Mouse (Mus musculus): ENCODE results near the gene Rpl37.
A peak's percentile ranks its signal among the peaks of the same experiment; 100 is the strongest.
"Not testable (repeated sequence)": the region's sequence is repeated elsewhere in the genome, so short reads cannot be mapped to it uniquely, and the experiment has no call there.

Gene Rpl37

DNA sequence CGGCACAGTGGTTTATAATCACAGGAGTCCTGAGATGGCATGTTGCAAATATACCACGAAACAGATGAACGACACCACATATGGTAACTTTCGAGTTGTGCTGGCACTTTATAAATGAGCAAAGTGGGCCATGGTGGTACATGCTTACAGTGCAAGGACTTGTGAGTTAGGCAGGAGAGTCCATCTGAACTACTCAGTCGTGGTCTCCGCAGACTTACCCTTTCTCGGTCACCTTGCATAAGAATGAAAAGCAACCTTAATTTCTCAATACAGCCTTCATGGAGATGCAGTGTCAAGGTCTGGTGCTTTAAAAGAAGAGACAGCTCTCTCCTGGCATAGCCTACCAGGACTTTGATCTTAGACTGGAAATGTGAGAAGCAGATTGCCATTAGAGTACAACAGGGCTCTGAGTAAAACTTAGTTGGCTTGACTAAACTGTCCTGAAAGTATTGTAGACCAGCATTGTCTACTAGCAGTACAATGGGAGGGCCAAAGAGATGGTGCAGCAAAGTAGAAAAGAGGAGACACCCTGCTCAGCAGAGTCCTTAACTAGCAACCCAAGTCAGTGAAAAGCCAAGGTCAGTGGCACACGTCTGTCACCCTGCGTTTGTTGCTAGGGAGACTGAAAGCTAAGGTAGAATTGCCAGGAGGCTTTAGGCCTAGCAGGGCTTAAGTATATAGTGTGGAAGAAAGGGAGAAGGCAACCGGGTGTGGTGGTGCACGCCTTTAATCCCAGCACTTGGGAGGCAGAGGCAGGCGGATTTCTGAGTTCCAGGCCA lies 5.3 kb downstream of the Rpl37 start:
- DNase-seq (ENCODE audit: inconsistent ontology term): no peak

GRCm38 (mm10) chr15:5126456-5126855 lies 10.0 kb downstream of the Rpl37 start:
- DNase-seq (ENCODE audit: inconsistent ontology term): peak; percentile 47

- no peak for DNase-seq (ENCODE audit: inconsistent ontology term)
These were observed 11.0 kb downstream of the Rpl37 start for GRCm38 (mm10) chr15:5127487-5127886.

DNA sequence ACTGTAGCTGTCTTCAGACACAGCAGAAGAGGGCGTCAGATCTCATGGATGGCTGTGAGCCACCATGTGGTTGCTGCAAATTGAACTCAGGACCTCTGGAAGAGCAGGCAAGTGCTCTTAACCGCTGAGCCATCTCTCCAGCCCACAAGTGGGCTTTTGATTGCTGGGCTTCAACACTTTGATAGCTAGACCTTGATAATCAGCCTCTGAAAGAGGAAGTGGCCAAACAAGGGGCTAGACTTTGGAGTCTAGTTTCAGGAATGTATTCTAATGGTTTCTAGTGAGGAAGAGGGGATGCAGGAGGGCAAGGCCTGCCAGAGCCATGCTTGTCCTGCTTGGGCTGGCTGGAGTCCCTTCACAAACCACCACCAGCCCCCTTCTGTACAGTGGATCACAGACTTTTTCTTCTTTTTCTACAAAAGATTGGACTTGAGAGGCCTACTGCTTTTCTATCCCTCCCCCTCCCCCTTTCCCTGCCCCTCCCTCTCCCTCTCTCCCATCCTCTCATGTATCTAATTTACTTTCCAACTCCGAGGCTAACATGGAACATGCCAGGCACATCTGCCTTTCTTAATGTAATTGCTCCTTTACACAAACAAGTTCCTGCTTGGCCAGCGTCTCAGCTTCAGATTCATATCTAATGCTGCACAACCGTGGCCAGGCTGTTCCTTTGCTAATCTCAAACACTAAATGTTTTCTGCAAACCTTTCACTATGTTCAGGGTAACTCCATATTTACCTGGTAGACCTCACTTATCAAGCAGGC lies 11.9 kb downstream of the Rpl37 start:
- DNase-seq (ENCODE audit: inconsistent ontology term): no peak

- no peak for DNase-seq (ENCODE audit: inconsistent ontology term)
These were observed 12.8 kb downstream of the Rpl37 start for GRCm38 (mm10) chr15:5129111-5129805.

DNA sequence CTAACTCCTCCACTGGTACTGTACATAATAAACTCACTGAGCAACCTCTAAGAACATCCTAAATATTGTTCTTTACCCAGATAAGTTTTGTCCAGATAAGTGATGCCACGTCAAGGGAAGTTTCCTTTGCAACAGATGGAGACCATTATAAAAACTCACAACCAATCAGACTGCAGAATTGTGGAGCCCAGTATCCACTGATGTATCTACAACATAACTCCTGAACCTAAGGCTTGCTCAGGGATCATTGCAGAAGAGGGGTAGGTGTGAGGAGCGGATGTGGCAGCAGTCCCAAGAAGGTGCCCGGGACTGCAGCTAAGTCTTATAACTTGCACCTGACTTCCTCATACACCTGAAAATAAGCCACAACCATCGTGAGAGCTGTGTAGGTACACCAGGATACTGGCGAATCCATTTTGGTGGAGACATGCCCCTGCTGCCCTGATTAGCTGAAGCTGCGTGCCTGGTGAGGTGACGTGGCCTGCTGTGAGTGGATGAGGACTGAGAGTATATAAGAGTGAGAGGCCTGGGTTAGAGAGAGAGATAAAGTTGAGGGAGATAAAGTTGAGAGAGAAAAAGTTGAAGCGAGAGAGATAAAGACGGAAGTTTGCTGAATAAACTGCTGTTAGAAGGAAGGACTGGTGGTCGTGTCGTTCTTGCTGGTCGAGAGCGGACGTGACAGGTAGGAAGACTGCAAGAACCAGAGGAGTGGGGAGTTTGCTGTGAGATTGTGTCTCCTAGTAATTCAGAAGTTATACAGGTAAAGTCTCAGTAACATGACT lies 14.6 kb downstream of the Rpl37 start:
- not testable (repeated sequence) for DNase-seq (ENCODE audit: inconsistent ontology term)

DNA sequence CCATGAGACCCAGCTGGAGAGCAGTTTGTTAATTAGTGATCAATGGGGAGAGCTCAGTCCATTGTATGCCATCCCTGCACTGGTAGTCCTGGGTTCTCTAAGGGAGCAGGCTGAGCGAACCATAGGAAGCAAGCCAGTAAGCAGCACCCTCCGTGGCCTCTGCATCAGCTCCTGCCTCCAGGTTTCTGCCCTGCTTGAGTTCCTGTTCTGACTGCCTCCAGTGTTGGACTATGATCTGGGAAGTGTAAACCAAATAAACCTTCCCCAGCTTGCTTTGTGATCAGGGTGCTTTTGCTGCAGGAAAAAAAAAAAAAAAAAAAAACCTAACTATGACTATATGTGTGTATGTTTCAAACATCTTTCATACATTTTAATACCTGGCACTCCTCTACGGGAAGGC lies 16.9 kb downstream of the Rpl37 start:
- no peak for DNase-seq (ENCODE audit: inconsistent ontology term)

GRCm38 (mm10) chr15:5134179-5134578 lies 17.7 kb downstream of the Rpl37 start:
- no peak for DNase-seq (ENCODE audit: inconsistent ontology term)

GRCm38 (mm10) chr15:5134945-5135483 lies 18.6 kb downstream of the Rpl37 start:
- no peak for DNase-seq (ENCODE audit: inconsistent ontology term)

- no peak for DNase-seq (ENCODE audit: inconsistent ontology term)
These were observed 21.8 kb downstream of the Rpl37 start for GRCm38 (mm10) chr15:5138021-5138856.

- DNase-seq (ENCODE audit: inconsistent ontology term): no peak
These were observed 22.9 kb downstream of the Rpl37 start for GRCm38 (mm10) chr15:5139366-5139765.

- DNase-seq (ENCODE audit: inconsistent ontology term): no peak
These were observed 23.4 kb downstream of the Rpl37 start for GRCm38 (mm10) chr15:5139863-5140262.

DNA sequence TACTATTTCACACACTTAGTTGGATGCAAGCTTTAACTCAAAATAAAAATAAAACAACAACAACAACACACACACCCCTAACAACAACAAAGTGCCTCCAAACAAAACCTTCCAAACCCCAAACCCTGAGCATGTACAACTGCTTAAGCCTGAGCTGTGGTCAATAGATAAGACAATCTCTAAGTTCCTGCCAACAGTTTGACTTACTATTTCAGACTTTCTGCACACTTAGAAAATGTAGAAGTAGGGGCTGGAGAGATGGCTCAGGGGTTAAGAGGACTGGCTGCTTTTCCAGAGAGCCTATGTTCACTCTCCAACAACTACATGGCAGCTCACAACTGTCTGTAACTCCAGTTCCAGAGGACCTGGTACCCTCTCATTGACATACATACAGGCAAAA lies 23.9 kb downstream of the Rpl37 start:
- DNase-seq (ENCODE audit: inconsistent ontology term): no peak

DNA sequence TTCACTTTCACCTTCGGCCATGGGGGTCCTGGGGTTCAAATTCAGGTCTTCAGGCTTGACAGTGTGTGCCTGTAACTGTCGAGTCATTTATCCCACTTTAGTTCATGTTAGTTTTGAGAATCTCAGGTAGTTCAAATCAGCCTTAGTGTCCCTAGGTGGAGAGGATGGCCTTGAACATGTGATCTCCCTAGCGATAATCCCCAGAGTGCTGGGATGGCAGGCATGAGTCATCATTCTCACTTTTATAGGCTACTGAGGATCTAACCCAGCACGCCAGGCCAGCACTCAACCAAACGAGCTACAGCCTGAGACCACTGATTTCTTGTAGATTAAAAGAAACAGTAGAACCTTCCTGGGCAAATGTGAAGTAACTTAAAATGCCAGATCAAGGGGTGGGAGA lies 25.6 kb downstream of the Rpl37 start:
- DNase-seq (ENCODE audit: inconsistent ontology term): no peak

DNA sequence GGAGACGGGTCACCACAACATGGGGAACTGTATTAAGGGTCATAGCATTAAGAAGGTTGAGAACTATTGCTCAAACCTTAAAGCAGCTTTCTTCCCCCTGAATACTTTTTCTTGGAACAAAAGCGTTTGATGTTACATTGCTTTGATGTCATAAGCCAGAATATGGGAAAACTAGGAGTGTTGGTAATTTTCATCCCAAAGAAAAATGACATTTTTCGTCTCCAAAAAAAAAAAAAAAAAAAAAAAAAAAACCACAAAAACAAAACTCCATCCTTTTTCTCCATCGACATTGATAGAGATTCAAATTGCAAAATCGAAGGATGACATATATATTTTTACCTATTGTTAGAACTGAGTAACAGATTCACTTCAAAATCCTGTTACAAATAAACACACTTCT lies 26.3 kb downstream of the Rpl37 start:
- DNase-seq (ENCODE audit: inconsistent ontology term): no peak

DNA sequence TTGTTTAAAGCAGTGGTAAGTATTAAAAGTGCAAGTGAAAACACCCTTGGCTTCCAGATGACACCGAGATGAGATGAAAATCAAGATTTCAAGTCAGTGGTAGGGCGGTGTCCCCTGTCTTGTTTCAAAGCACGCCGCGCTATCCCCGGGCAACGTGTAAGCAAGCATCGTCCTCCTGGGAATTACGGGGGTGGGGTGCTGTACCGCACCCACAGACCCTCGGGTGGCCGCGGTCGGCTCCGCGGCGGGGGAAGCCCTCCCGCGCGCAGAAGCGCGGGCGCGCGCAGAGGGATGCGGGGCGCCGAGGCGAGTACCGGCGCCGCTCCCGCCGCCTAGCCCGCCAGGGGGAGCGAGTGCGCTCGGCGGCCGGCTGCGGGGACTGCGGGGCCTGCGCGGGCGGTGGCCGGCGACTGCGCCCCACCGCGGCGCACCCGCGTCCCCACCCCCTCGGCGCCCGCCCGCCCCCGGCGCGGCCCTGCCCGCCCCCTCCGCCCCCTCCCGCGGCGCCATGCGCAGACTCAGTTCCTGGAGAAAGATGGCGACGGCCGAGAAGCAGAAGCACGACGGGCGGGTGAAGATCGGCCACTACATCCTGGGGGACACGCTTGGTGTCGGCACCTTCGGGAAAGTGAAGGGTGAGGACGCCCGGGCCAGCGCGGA lies 27.0 kb downstream of the Rpl37 start, which contains the start of gene Prkaa1:
Prkaa1 (plus strand) TSS at position 501 of the 660 bp plus-strand sequence.
- DNase-seq (ENCODE audit: inconsistent ontology term): peak; percentile 83

DNA sequence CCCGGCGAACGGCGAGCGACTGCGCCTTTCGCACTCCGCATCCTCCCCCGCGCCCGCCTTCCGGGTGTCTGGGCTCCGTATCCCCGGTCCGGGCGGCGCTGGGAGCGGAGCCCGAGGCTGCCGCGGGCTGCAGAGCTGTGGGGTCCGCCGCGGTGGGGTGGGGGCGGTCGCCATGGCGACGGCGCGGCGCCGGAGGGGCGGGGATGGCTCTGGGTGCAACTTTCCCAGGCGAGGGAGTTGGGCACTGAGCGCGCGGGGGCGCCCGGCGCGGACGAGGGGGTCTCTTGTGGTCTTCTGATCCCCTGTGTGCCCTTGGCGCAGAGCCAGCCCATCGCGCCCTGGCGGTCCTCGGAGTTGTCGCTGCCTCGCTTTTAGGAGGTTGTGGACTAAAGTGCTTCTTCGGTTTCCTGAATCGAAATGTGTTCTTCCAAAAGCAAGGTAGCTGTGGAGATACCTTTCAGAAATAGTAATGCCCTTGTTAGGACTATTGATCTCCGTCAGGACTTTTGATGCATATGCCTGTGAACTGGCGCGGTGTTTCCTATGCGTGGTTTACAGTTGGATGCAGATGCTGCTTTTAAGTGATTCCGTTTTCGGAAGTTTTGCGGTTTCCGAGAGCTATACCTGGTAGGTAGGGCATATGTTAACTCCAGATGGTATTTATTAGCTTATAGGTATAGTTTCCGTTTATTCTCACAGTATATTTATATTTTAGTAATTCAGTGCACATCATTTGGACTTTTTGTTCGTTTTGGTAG lies 27.8 kb downstream of the Rpl37 start:
- peak; percentile 78 for DNase-seq (ENCODE audit: inconsistent ontology term)

DNA sequence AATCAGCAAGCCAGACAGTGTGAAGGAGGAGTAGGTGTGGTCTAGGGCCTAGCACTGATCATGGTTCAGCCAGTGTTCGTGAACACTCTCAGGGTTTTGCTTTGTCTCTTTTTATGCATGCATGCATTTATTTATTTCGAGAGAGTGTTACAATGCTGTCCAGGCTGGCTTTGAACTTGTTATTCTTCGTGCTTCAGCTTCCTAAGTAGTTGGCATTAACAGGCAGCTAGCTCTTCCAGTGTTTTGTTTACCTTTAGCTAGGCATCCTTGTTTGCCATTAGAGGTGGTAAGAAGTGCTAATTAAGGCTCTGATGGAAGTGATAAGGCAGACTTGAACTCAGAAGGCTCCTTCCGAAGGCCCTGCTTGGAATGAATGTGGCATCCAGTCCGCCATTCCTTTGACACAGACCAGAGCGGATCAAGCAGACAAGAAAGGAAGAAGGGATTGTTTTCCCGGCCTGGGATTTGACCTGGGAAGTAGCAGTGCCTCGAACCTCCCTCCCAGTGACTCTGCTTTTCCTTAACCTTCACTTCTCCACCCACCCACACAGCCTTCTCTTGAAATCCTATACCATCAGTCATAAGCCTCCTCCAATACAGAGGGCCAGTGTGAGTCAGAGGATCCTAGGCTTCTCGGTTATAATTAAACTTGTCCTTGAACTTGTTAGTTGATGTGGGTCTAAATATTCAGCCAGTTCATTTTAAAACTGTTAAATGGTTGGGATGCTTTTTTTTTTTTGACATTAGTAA lies 28.9 kb downstream of the Rpl37 start:
- DNase-seq (ENCODE audit: inconsistent ontology term): no peak

Measured in Muller cell, postnatal 12 days (primary cell).